Mouse (Mus musculus) E14TG2a.4 (cell line): ENCODE measurements at regions not wholly inside any gene's neighbourhood (a gene's known extent, or its start where the extent isn't known, plus 50 kb on each side); places are given as distances from the start of the nearest gene placed in this dataset.

Experiments
- H3K27me3 ChIP-seq: 2 replicates; pipeline ENCODE4 v1.6.1; 2014; ENCODE audit warnings: low read length, control low read depth; ENCODE audit not compliant: insufficient read depth
- H3K36me3 ChIP-seq: 2 replicates; pipeline ENCODE4 v1.6.1; 2014; ENCODE audit warnings: low read length, control low read depth; ENCODE audit not compliant: insufficient read depth
- H3K4me1 ChIP-seq: replicated peaks from 2 replicates; pipeline ENCODE4 v1.6.1; 2014; ENCODE audit warnings: low read depth, low read length, control low read depth
- H3K4me3 ChIP-seq: replicated peaks from 2 replicates; pipeline ENCODE4 v1.5.1; 2014; ENCODE audit warnings: mild to moderate bottlenecking, low read length
- H3K9me3 ChIP-seq: 2 replicates; pipeline ENCODE4 v1.6.1; 2014; ENCODE audit warnings: low read length, control low read depth
- CTCF ChIP-seq: conservative IDR thresholded peaks from 2 replicates; pipeline ENCODE4 v1.5.1; 2014; ENCODE audit warnings: low read length
- NANOG ChIP-seq: IDR thresholded peaks from 2 replicates; pipeline ENCODE4 v1.6.1; 2014; ENCODE audit warnings: borderline replicate concordance, low read length, mixed read lengths
- POU5F1 ChIP-seq: IDR thresholded peaks from 2 replicates; pipeline ENCODE4 v1.6.1; 2014; ENCODE audit warnings: low read length, borderline replicate concordance

GRCm38 (mm10) chr8:127814785-127815523 is 543.5 kb upstream of the Nrp1 start:
- no peaks in the 10 kb centered on the region for H3K36me3 ChIP-seq

GRCm38 (mm10) chr8:127820741-127821170 is 537.6 kb upstream of the Nrp1 start:
- Histone ChIP-seq H3K4me3 (no peak overlapping the region), H3K36me3 (no peaks in the 10 kb centered on the region), H3K9me3 (no peaks in the 10 kb centered on the region)

More at GRCm38 (mm10) chr8:127814785-127815523, 543.5 kb upstream of the Nrp1 start:
- H3K4me3 ChIP-seq: no peak overlapping the region
- TF ChIP-seq CTCF (no peak), POU5F1 (no peak), NANOG (no peak)
- H3K27me3 ChIP-seq: no peaks in the 10 kb centered on the region
- H3K4me1 ChIP-seq: no peaks in the 10 kb centered on the region
- H3K9me3 ChIP-seq: no peaks in the 10 kb centered on the region

GRCm38 (mm10) chr8:127821646-127822045 is 536.8 kb upstream of the Nrp1 start:
- no peaks in the 10 kb centered on the region for H3K36me3 ChIP-seq
- H3K27me3 ChIP-seq: no peaks in the 10 kb centered on the region
- no peak overlapping the region for H3K4me3 ChIP-seq
- peaks cover 6% of the 10 kb centered on the region for H3K4me1 ChIP-seq
- no peaks in the 10 kb centered on the region for H3K9me3 ChIP-seq
- TF ChIP-seq POU5F1: no peak
- TF ChIP-seq NANOG: no peak
- no peak for TF ChIP-seq CTCF

More at GRCm38 (mm10) chr8:127820741-127821170, 537.6 kb upstream of the Nrp1 start:
- H3K27me3 ChIP-seq: no peaks in the 10 kb centered on the region
- TF ChIP-seq CTCF: no peak
- TF ChIP-seq POU5F1: no peak
- TF ChIP-seq NANOG: no peak
- peaks cover 6% of the 10 kb centered on the region for H3K4me1 ChIP-seq

- TF ChIP-seq CTCF: no peak
- TF ChIP-seq NANOG: no peak
- no peak for TF ChIP-seq POU5F1
- no peaks in the 10 kb centered on the region for H3K9me3 ChIP-seq
- no peak overlapping the region for H3K4me3 ChIP-seq
- no peaks in the 10 kb centered on the region for H3K27me3 ChIP-seq
- peaks cover 6% of the 10 kb centered on the region for H3K4me1 ChIP-seq
- H3K36me3 ChIP-seq: no peaks in the 10 kb centered on the region
Measured at GRCm38 (mm10) chr8:127825041-127825440, 533.4 kb upstream of the Nrp1 start.

GRCm38 (mm10) chr8:127827826-127828225 is 530.6 kb upstream of the Nrp1 start:
- peaks cover 6% of the 10 kb centered on the region for H3K4me1 ChIP-seq
- TF ChIP-seq NANOG (no peak), POU5F1 (no peak), CTCF (no peak)
- H3K4me3 ChIP-seq: no peak overlapping the region
- H3K27me3 ChIP-seq: no peaks in the 10 kb centered on the region
- H3K36me3 ChIP-seq: no peaks in the 10 kb centered on the region
- H3K9me3 ChIP-seq: no peaks in the 10 kb centered on the region

GRCm38 (mm10) chr8:127829659-127830058 is 528.7 kb upstream of the Nrp1 start:
- H3K9me3 ChIP-seq: no peaks in the 10 kb centered on the region
- no peaks in the 10 kb centered on the region for H3K36me3 ChIP-seq
- no peaks in the 10 kb centered on the region for H3K4me1 ChIP-seq
- H3K4me3 ChIP-seq: no peak overlapping the region
- TF ChIP-seq POU5F1 (no peak), NANOG (no peak), CTCF (no peak)
- H3K27me3 ChIP-seq: no peaks in the 10 kb centered on the region

- no peaks in the 10 kb centered on the region for H3K36me3 ChIP-seq
- H3K27me3 ChIP-seq: no peaks in the 10 kb centered on the region
- H3K4me1 ChIP-seq: no peaks in the 10 kb centered on the region
- no peak overlapping the region for H3K4me3 ChIP-seq
- H3K9me3 ChIP-seq: no peaks in the 10 kb centered on the region
- TF ChIP-seq CTCF (no peak), NANOG (no peak), POU5F1 (no peak)
Measured at GRCm38 (mm10) chr8:127834006-127834405, 524.4 kb upstream of the Nrp1 start.

GRCm38 (mm10) chr8:127836410-127837206 is 521.8 kb upstream of the Nrp1 start:
- Histone ChIP-seq H3K9me3 (no peaks in the 10 kb centered on the region), H3K4me1 (no peaks in the 10 kb centered on the region), H3K27me3 (no peaks in the 10 kb centered on the region), H3K4me3 (no peak overlapping the region), H3K36me3 (no peaks in the 10 kb centered on the region)
- TF ChIP-seq POU5F1: no peak
- TF ChIP-seq NANOG: no peak
- TF ChIP-seq CTCF: no peak
